Mouse (Mus musculus): Measurements from ENCODE around the gene Mill2. TPM values are rescaled to one million over a fixed set of nuclear protein-coding genes. Genes with fewer than 3 reads are reported as not detected.

Gene Mill2
- polyA plus RNA-seq, 1 experiment from 2014 or later, result 0.85 TPM

DNA sequence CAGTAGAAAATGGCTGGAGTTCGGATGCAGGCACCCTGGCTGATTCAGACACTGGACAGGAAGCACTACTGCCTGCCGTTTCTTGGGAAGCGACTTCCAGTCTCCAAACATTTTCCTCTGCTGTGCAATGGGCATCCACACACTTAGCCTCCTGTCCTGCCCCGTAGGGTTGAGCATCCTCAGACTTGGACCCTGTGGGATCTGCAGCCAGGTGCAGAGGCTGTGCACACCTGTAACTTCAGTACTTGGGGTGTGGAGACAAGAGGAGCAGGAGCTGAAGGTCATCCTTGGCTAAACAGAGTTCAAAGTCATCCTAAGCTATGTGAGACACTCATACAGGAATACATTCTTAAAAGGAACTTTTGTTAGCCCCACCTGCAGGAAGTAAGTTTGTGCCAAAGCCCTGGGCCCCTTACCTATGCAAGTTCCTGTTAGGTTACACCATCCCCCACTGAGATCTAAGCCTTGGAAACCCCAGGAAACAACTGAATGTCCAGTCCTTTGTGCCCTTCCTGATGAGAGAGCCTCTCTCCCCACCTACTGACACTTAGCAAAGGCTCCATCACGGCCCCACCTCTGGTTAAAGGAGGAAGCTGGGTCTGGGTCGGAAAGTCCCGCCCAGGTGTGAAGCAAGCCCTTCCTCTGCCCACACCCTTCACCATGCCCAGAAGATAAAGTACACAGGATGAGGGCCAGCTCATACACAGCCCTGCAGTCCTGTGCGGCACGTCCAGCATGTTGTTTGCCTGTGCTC is 44.4 kb downstream of the Mill2 start:
- Histone ChIP-seq H3K9me3 (no peaks in the 10 kb centered on the region), H3K4me3 (no peak overlapping the region), H3K27ac (no peak overlapping the region), H3K9ac (no peak overlapping the region), H3K4me2 (no peak overlapping the region), H3K27me3 (replicated peaks) (no peaks in the 10 kb centered on the region), H3K4me1 (no peaks in the 10 kb centered on the region), H3K36me3 (replicated peaks) (no peaks in the 10 kb centered on the region)
- WGBS, result 68% methylated on average over 9 of the region's 9 CpGs
- no peak for ATAC-seq (replicated peaks)

GRCm38 (mm10) chr7:18884745-18885422 is 45.1 kb downstream of the Mill2 start:
- Histone ChIP-seq H3K4me2 (no peak overlapping the region), H3K9me3 (no peaks in the 10 kb centered on the region), H3K4me1 (no peaks in the 10 kb centered on the region), H3K27me3 (replicated peaks) (no peaks in the 10 kb centered on the region), H3K36me3 (replicated peaks) (no peaks in the 10 kb centered on the region), H3K4me3 (no peak overlapping the region), H3K27ac (no peak overlapping the region), H3K9ac (no peak overlapping the region)
- ATAC-seq (replicated peaks), result no peak
- 59% methylated on average over 13 of the region's 13 CpGs for WGBS

GRCm38 (mm10) chr7:18886963-18887362 is 47.2 kb downstream of the Mill2 start:
- Histone ChIP-seq H3K4me3 (no peak overlapping the region), H3K36me3 (replicated peaks) (no peaks in the 10 kb centered on the region), H3K9ac (no peak overlapping the region), H3K27me3 (replicated peaks) (no peaks in the 10 kb centered on the region), H3K27ac (no peak overlapping the region), H3K4me2 (no peak overlapping the region), H3K9me3 (no peaks in the 10 kb centered on the region), H3K4me1 (0 out of 2 replicates have a peak, but pooled peaks cover 1% of the 10 kb centered on the region)
- no peak for ATAC-seq (replicated peaks)
- WGBS, result 100% methylated on average over 1 of the region's 1 CpGs

DNA sequence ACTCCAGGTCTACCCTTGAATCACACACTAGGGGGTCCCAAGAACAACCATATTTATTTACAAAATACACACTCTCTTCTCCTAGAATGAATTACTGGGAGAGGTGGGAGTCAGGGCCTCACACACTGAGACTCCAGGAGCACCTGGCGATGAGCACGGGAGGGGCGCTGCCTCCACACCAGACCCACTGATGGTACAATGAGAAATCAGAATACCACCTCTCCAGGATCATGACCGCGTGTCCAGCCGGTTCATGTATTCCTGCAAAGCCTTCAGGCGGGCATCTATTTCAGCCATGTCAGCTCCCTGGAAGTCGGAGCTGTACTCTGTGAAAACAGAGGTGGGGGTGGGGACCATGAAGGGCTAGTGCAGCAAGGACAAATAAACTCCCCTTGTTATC is 51.1 kb downstream of the Mill2 start:
- no peaks in the 10 kb centered on the region for H3K9me3 ChIP-seq
- no peaks in the 10 kb centered on the region for H3K36me3 ChIP-seq (replicated peaks)
- ATAC-seq (replicated peaks), result no peak
- no peak overlapping the region for H3K9ac ChIP-seq
- no peak overlapping the region for H3K4me2 ChIP-seq
- WGBS, result 92% methylated on average over 8 of the region's 8 CpGs
- no peak overlapping the region for H3K27ac ChIP-seq
- H3K4me1 ChIP-seq, result peaks cover 18% of the 10 kb centered on the region
- H3K27me3 ChIP-seq (replicated peaks), result no peaks in the 10 kb centered on the region
- no peak overlapping the region for H3K4me3 ChIP-seq

DNA sequence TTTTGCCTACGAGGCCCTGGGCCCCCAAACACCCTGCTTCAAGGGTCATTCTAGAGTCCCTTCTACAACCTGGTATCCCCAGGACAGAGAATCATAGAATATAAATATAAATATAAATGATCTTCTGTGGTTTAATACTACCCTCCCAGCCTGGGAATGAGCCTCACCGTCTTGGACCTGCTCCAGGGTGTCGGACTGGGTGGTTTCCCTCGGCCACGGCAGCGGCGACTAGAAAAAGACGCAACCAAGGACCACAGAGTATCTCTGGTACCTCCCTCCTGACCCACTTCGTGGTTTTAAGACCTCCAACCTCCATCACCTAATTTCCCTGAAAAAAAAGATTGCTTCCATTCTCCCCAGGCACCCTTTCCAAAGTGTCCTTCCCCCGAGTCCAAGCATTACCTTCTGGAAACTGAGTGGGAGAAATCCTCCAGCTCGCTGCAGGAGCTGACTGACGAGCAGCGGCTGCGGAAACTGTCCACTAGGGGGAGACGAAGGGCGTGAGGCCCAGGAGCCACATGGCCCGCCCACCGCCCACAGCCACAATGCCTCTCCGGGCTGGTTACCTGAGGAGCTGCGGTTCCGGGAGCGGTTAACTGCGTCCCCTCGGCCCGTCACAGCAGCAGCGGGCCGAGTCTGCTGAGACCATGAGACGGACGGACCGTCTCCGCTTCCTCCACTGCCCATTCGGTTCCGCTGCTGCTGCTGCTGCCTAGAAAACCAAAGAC is 52.3 kb downstream of the Mill2 start:
- Histone ChIP-seq H3K4me1 (peaks cover 25% of the 10 kb centered on the region), H3K9me3 (no peaks in the 10 kb centered on the region), H3K4me2 (peak overlapping the region; percentile 81), H3K36me3 (replicated peaks) (no peaks in the 10 kb centered on the region), H3K9ac (peak overlapping the region; percentile 47), H3K27ac (peak overlapping the region; percentile 60), H3K27me3 (replicated peaks) (no peaks in the 10 kb centered on the region), H3K4me3 (peak overlapping the region; percentile 45)
- ATAC-seq (replicated peaks), result peak; percentile 62
- 18% methylated on average over 33 of the region's 33 CpGs for WGBS

- ATAC-seq (replicated peaks), result peak; percentile 47
- Histone ChIP-seq H3K4me3 (peak overlapping the region; percentile 45), H3K4me1 (peaks cover 25% of the 10 kb centered on the region), H3K9ac (peak overlapping the region; percentile 47), H3K27ac (no peak overlapping the region), H3K4me2 (peak overlapping the region; percentile 81), H3K9me3 (no peaks in the 10 kb centered on the region), H3K27me3 (replicated peaks) (no peaks in the 10 kb centered on the region), H3K36me3 (replicated peaks) (no peaks in the 10 kb centered on the region)
- 27% methylated on average over 27 of the region's 27 CpGs for whole genome bisulfite sequencing
These were observed 53.2 kb downstream of the Mill2 start for GRCm38 (mm10) chr7:18893009-18893408.

GRCm38 (mm10) chr7:18893651-18894430 is 54.1 kb downstream of the Mill2 start:
- H3K9ac ChIP-seq, result peak overlapping the region; percentile 46
- peak overlapping the region; percentile 45 for H3K4me3 ChIP-seq
- no peak overlapping the region for H3K27ac ChIP-seq
- peaks cover 25% of the 10 kb centered on the region for H3K4me1 ChIP-seq
- no peaks in the 10 kb centered on the region for H3K27me3 ChIP-seq (replicated peaks)
- 2% methylated on average over 41 of the region's 41 CpGs for WGBS
- ATAC-seq (replicated peaks), result peak; percentile 12
- no peaks in the 10 kb centered on the region for H3K9me3 ChIP-seq
- peak overlapping the region; percentile 81 for H3K4me2 ChIP-seq
- no peaks in the 10 kb centered on the region for H3K36me3 ChIP-seq (replicated peaks)

DNA sequence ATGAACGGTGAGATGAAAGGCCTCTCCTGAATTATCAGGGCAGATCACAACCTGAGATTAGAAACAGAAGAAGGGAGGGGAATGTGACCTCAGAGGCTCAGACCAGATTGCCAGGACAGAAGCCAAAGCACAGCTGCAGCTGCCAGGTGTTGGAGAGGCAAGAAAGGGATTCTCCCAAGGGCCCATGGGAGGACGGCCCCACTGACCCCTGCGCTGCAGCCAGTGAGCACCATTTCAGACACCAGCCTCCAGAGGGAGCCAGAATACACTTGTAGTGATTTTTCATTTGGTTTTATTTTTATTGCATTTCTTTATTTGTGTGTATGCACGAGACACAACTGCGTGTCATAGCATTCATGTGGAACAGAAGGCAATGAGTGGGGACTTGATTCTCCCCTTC is 56.8 kb downstream of the Mill2 start:
- ATAC-seq (replicated peaks), result no peak
- no peak overlapping the region for H3K9ac ChIP-seq

DNA sequence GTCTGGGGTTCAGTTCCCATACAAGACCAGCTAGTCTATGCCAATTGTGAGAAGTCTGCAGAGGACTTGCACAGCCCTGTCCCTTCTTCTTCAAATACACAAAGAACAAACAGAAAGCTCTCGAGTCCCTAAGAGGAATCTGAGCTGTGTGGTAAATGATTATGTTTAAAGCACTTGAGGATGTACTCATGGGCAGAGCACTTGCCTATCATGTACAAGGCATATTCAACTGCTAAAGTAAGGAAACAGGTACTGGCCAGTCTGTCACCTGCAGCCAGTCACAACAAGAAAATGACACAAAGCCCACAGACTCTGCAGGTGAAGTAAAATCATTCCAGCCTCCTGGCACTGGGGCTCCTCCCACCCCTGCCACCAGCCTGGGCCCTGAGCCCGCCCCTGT is 60.7 kb downstream of the Mill2 start:
- H3K36me3 ChIP-seq (replicated peaks), result no peaks in the 10 kb centered on the region
- H3K4me3 ChIP-seq, result no peak overlapping the region
- no peaks in the 10 kb centered on the region for H3K9me3 ChIP-seq
- WGBS, result 90% methylated on average over 2 of the region's 2 CpGs
- no peak overlapping the region for H3K9ac ChIP-seq
- no peak overlapping the region for H3K4me2 ChIP-seq
- no peak for ATAC-seq (replicated peaks)
- H3K27ac ChIP-seq, result no peak overlapping the region
- H3K4me1 ChIP-seq, result 0 out of 2 replicates have a peak, but pooled peaks cover 7% of the 10 kb centered on the region
- no peaks in the 10 kb centered on the region for H3K27me3 ChIP-seq (replicated peaks)

More for the DNA sequence above, 56.8 kb downstream of the Mill2 start:
- no peak overlapping the region for H3K4me2 ChIP-seq
- 23% methylated on average over 5 of the region's 5 CpGs for WGBS
- no peak overlapping the region for H3K4me3 ChIP-seq
- no peaks in the 10 kb centered on the region for H3K36me3 ChIP-seq (replicated peaks)
- H3K27ac ChIP-seq, result no peak overlapping the region; the same call in 1 of the 2 replicates
- H3K9me3 ChIP-seq, result no peaks in the 10 kb centered on the region
- peaks cover 25% of the 10 kb centered on the region for H3K4me1 ChIP-seq
- no peaks in the 10 kb centered on the region for H3K27me3 ChIP-seq (replicated peaks)

DNA sequence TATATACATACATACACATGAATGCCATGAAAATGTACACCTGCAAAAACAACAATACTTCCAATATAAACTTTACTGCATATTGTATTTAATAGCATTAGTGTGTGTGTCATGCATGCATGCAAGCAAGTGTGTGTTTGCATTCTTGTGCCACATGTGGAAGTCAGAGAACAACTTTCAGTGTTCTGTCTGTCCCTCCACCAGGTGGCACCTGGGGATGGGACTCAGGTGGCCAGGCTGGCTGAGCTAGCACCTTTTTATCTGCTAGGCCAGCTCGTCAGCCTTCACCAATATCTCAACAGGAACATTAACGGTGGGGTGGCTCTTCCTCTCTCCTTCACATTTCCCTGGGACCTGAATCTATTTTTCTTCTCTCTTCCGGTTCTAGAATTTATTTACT is 62.7 kb downstream of the Mill2 start:
- Histone ChIP-seq H3K9me3 (no peaks in the 10 kb centered on the region), H3K9ac (no peak overlapping the region), H3K36me3 (replicated peaks) (no peaks in the 10 kb centered on the region), H3K27me3 (replicated peaks) (no peaks in the 10 kb centered on the region), H3K27ac (no peak overlapping the region), H3K4me1 (no peaks in the 10 kb centered on the region), H3K4me2 (no peak overlapping the region), H3K4me3 (no peak overlapping the region)
- ATAC-seq (replicated peaks), result no peak
- 69% methylated on average over 3 of the region's 3 CpGs for WGBS

DNA sequence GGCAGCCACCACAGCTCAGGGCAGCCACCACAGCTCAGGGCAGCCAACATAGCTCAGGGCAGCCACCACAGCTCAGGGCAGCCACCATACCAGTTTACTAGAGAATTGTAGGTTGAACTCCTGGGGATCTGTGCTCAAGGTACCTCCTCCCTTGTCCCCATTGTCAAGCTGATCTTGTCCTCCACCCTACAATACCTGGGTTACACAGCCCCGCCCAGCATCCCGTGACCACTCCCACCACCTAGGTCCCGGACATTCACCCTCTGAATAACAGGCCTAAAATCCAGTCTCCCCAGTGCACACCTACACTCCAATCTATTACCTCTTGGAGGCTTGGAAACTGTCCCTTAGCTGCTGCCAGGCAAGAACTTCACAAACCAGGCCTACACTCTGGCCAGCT is 65.2 kb downstream of the Mill2 start:
- no peaks in the 10 kb centered on the region for H3K36me3 ChIP-seq (replicated peaks)
- H3K27ac ChIP-seq, result no peak overlapping the region
- no peak overlapping the region for H3K4me3 ChIP-seq
- H3K9me3 ChIP-seq, result no peaks in the 10 kb centered on the region
- peaks cover 12% of the 10 kb centered on the region for H3K4me1 ChIP-seq
- H3K4me2 ChIP-seq, result no peak overlapping the region
- no peak overlapping the region for H3K9ac ChIP-seq
- no peaks in the 10 kb centered on the region for H3K27me3 ChIP-seq (replicated peaks)
- 73% methylated on average over 3 of the region's 3 CpGs for WGBS
- no peak for ATAC-seq (replicated peaks)

- H3K36me3 ChIP-seq (replicated peaks), result no peaks in the 10 kb centered on the region
- H3K4me1 ChIP-seq, result peaks cover 17% of the 10 kb centered on the region
- H3K9me3 ChIP-seq, result no peaks in the 10 kb centered on the region
- peak overlapping the region; percentile 60 for H3K4me3 ChIP-seq
- 8% methylated on average over 17 of the region's 17 CpGs for WGBS
- peak overlapping the region; percentile 63 for H3K4me2 ChIP-seq
- H3K27me3 ChIP-seq (replicated peaks), result no peaks in the 10 kb centered on the region
- ATAC-seq (replicated peaks), result no peak; the same call in 1 of the 2 replicates
- H3K9ac ChIP-seq, result peak overlapping the region; percentile 37; the same call in 1 of the 2 replicates
- H3K27ac ChIP-seq, result no peak overlapping the region
These were observed 70.0 kb downstream of the Mill2 start for GRCm38 (mm10) chr7:18909797-18910196.
